In genomic region chr1:158244016-158244415, GRCm38 (mm10) we compare ENCODE assay signal across 19 mouse cellular contexts.
DNase-seq lines count a peak whose midpoint lies in the region; ATAC-seq and TF ChIP-seq lines count a peak whose summit lies in the region.
"Had no signal": no experiment of that assay in that cellular context is flagged by ENCODE, and none has a peak within 500 bp of the region (broad histone marks: within the 10 kb centered on the region; RNA-seq: fewer than 3 reads in every experiment).

No protein-coding gene starts in this region.

- H3K4me1 ChIP-seq in MEL (ENCODE audit: control insufficient read depth in 1 of 2, insufficient read depth in 2 of 2, low read length in 2 of 2) = peaks cover 39 to 40% of the 10 kb centered on the region in 2 experiments
- H3K4me1 ChIP-seq in kidney, embryonic 14.5 days (ENCODE audit: control insufficient read depth, insufficient read depth, low read length) = no peaks in the 10 kb centered on the region

- peaks cover 0 to 48% of the 10 kb centered on the region in 2 experiments; a peak in 2 of 4 replicates for H3K36me3 ChIP-seq in MEL (ENCODE audit: control insufficient read depth in 1 of 2, insufficient read depth in 2 of 2, low read length in 2 of 2)
- no peaks in the 10 kb centered on the region for H3K36me3 ChIP-seq in kidney, embryonic 14.5 days (ENCODE audit: control insufficient read depth, insufficient read depth, low read length)
- H3K36me3 ChIP-seq: G1E had no signal

- TF ChIP-seq POLR2A in MEL (IDR thresholded peaks at IDR 0.05; ENCODE audit: control insufficient read depth in 1 of 2, insufficient read depth in 1 of 2, low read depth in 1 of 2, low read length in 2 of 2, poor library complexity in 1 of 2) = no peak

- no peaks in the 10 kb centered on the region for H3K79me2 ChIP-seq in MEL (ENCODE audit: control insufficient read depth, insufficient read depth, low read length, poor library complexity)

- H3K9ac ChIP-seq in MEL (ENCODE audit: control insufficient read depth, low read depth, low read length, poor library complexity, severe bottlenecking) = no peak overlapping the region
- H3K9ac ChIP-seq in kidney, embryonic 14.5 days (ENCODE audit: low read depth, low read length) = no peak overlapping the region

- peak; percentile 23 for DNase-seq in MEL (ENCODE audit: low read depth, low spot score)
- DNase-seq: adrenal gland, adult 2 months; adrenal gland, adult 8-10 months; adrenal gland, postnatal 10 days; adrenal gland, postnatal 14 days; adrenal gland, postnatal 25 days; adrenal gland, postnatal 36 days; B cell, adult 2 months; cerebellum, adult 11 months; cerebellum, adult 11-12 months; cerebellum, adult 18-20 months; cerebellum, adult 2 months; cerebellum, adult 8-10 months had no signal

- no peaks in the 10 kb centered on the region for H3K27me3 ChIP-seq in MEL (ENCODE audit: control insufficient read depth in 1 of 2, insufficient read depth in 2 of 2, low read length in 2 of 2)
- no peaks in the 10 kb centered on the region for H3K27me3 ChIP-seq in kidney, embryonic 14.5 days (ENCODE audit: control insufficient read depth, insufficient read depth, low read length)
- H3K27me3 ChIP-seq: CH12.LX had no signal

- no peak for TF ChIP-seq CTCF in MEL (IDR thresholded peaks at IDR 0.05 in 2 of 3, conservative IDR thresholded peaks at IDR 0.05 in 1 of 3; ENCODE audit: control insufficient read depth in 1 of 3, insufficient read depth in 1 of 3, low read depth in 2 of 3, low read length in 3 of 3, poor library complexity in 1 of 3, severe bottlenecking in 1 of 3)

- TF ChIP-seq RAD21 in MEL (IDR thresholded peaks at IDR 0.05; ENCODE audit: low read depth, low read length) = no peak

- no peak overlapping the region for H3K4me2 ChIP-seq in kidney, embryonic 14.5 days (replicated peaks; ENCODE audit: low read depth, low read length)

- WGBS in kidney, embryonic 14.5 days = 93% methylated on average over 3 of the region's 3 CpGs

- H3K27ac ChIP-seq in MEL (ENCODE audit: control insufficient read depth, low read depth, low read length) = peak overlapping the region; percentile 40; the same call in 1 of the 2 replicates
- no peak overlapping the region for H3K27ac ChIP-seq in kidney, embryonic 14.5 days (ENCODE audit: low read depth, low read length)

- no peaks in the 10 kb centered on the region for H3K9me3 ChIP-seq in MEL (replicated peaks; ENCODE audit: insufficient read depth, low read length)
- no peaks in the 10 kb centered on the region for H3K9me3 ChIP-seq in kidney, embryonic 14.5 days (ENCODE audit: control insufficient read depth, low read length)

- ATAC-seq in kidney, embryonic 14.5 days (ENCODE audit: low FRiP score, low TSS enrichment) = no peak
- ATAC-seq: activated CD4-positive, CD25-positive, alpha-beta regulatory T cell, adult 4 months; CD4-positive, CD25-positive, alpha-beta regulatory T cell, adult 4 months; Patski had no signal

- peak; percentile 8 to 49; a peak in 2 of 4 replicates for TF ChIP-seq EP300 in MEL (IDR thresholded peaks at IDR 0.05; ENCODE audit: low read depth in 1 of 2, low read length in 2 of 2)

- H3K4me3 ChIP-seq in MEL (ENCODE audit: control insufficient read depth in 1 of 2, insufficient read depth in 1 of 2, low read depth in 2 of 2, low read length in 2 of 2) = no peak overlapping the region
- no peak overlapping the region for H3K4me3 ChIP-seq in kidney, embryonic 14.5 days (ENCODE audit: low read length)

TF ChIP-seq in MEL, 35 proteins besides CTCF, POLR2A, EP300 and RAD21:
- TF ChIP-seq TCF12 (IDR thresholded peaks at IDR 0.05; ENCODE audit: low read depth, low read length) (no peak), MAFK (IDR thresholded peaks at IDR 0.05; ENCODE audit: borderline replicate concordance, low read depth, low read length) (no peak), USF1 (IDR thresholded peaks at IDR 0.05; ENCODE audit: low read depth, low read length) (no peak), SMC3 (IDR thresholded peaks at IDR 0.05; ENCODE audit: low read depth, low read length) (no peak), CHD1 (IDR thresholded peaks at IDR 0.05; ENCODE audit: low read depth, low read length) (no peak), MXI1 (IDR thresholded peaks at IDR 0.05; ENCODE audit: low read depth, low read length) (no peak), ETS1 (IDR thresholded peaks at IDR 0.05; ENCODE audit: low read depth, low read length) (peak; percentile 52; the same call in 1 of the 2 replicates), MYC (IDR thresholded peaks at IDR 0.05; ENCODE audit: low read depth, low read length) (no peak), MYB (IDR thresholded peaks at IDR 0.05; ENCODE audit: low read depth, low read length) (no peak), POLR2AphosphoS2 (IDR thresholded peaks at IDR 0.05; ENCODE audit: low read length) (no peak), GATA1 (IDR thresholded peaks at IDR 0.05; ENCODE audit: low read depth, low read length) (peak; percentile 51), ELF1 (IDR thresholded peaks at IDR 0.05; ENCODE audit: low read depth, low read length) (no peak), MAX (IDR thresholded peaks at IDR 0.05; ENCODE audit: low read length) (no peak), ZMIZ1 (IDR thresholded peaks at IDR 0.05; ENCODE audit: low read depth, low read length) (no peak), GABPA (IDR thresholded peaks at IDR 0.05; ENCODE audit: low read depth, low read length) (no peak), HCFC1 (IDR thresholded peaks at IDR 0.05; ENCODE audit: low read depth, low read length) (no peak), MEF2A (IDR thresholded peaks at IDR 0.05; ENCODE audit: extremely low read depth, insufficient replicate concordance, low read depth, low read length, poor library complexity, severe bottlenecking) (no peak), NRF1 (IDR thresholded peaks at IDR 0.05; ENCODE audit: insufficient read depth, low read depth, low read length, poor library complexity, severe bottlenecking) (no peak)
TF ChIP-seq in MEL: peak in this region for 2.
